Mouse (Mus musculus) cortical plate, adult 2 months (tissue): ENCODE measurements around the gene Scd3. TPM values are rescaled to one million over a fixed set of nuclear protein-coding genes. Genes with fewer than 3 reads are reported as not detected.
"Not testable (repeated sequence)": the region's sequence is repeated elsewhere in the genome, so short reads cannot be mapped to it uniquely, and the experiment has no call there.

Source experiments
- H3K27ac ChIP-seq: fragments of 200-500 bp; 2 replicates; pipeline ENCODE4 v1.5.1; 2012; ENCODE audit warnings: low read length, control low read depth, inconsistent platforms; ENCODE audit not compliant: insufficient read depth
- H3K4me1 ChIP-seq: fragments of 200-500 bp; 2 replicates; pipeline ENCODE4 v1.6.1; 2011; ENCODE audit warnings: low read length; ENCODE audit not compliant: control insufficient read depth, insufficient read depth
- H3K4me3 ChIP-seq: fragments of 200-500 bp; 2 replicates; pipeline ENCODE4 v1.5.1; 2011; ENCODE audit warnings: mild to moderate bottlenecking, low read length, control low read depth; ENCODE audit not compliant: insufficient read depth
- CTCF ChIP-seq: fragments of 200-500 bp; IDR thresholded peaks from 2 replicates; pipeline ENCODE4 v1.5.1; 2011; ENCODE audit warnings: mild to moderate bottlenecking, control low read depth, low read length; ENCODE audit not compliant: insufficient read depth; ENCODE audit errors: extremely low read depth
- POLR2A ChIP-seq: fragments of 200-500 bp; IDR thresholded peaks from 2 replicates; pipeline ENCODE4 v1.6.1; 2011; ENCODE audit warnings: mild to moderate bottlenecking, low read length, control low read depth; ENCODE audit not compliant: insufficient read depth; ENCODE audit errors: extremely low read depth
- polyA plus RNA-seq: library from polyadenylated mRNA; depleted of rRNA; stranded (reverse); fragments of >200 nt; gene quantifications from 2 replicates; pipeline ENCODE4 v1.2.3, GENCODE M21; 2012

Gene Scd3
- polyA plus RNA-seq, 1 experiment, result 4.9 TPM

DNA sequence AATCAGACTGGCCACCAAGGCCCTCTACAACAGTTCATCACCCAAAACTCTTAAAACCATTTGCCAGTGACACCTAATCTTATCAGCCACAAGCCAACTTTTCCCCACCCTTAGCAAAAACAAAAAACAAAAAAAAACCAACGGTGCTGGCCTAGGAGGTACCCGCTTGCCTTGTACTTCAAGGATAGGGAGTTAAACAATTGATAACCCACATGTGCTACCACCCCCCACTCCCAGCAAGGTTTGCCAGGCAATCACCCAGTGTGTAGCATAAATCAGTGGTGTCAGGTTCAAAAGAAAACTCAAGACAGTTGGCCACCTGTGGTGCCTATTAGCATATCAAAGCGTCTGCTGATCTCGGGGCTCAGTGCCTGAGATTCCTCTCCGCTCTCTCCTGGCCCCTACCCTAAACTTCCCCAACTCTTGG, 62.9 kb downstream of the Scd3 start:
- Histone ChIP-seq H3K27ac (no peak overlapping the region), H3K4me3 (no peak overlapping the region), H3K4me1 (no peaks in the 10 kb centered on the region)
- no peak for TF ChIP-seq CTCF
- TF ChIP-seq POLR2A, result no peak

DNA sequence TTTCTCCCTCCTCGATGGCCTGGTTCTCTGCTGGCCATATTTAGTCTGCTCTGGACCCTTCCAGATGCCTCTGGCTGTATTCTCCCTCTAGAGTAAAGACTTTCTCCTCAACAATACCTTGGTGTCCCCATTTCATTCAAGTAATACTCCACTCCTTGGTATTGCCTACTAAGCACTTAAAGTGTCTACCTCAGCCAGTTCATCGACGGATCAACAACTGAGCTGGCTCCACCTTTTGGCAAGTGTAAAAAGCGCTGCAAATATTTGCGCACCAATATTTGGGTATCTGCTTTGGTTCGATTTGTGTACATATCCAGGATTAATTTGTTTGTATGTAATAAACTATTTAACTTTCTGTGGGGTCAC, 63.4 kb downstream of the Scd3 start:
- Histone ChIP-seq H3K4me1 (no peaks in the 10 kb centered on the region), H3K27ac (peak overlapping the region; percentile 73), H3K4me3 (peak overlapping the region; percentile 48)
- TF ChIP-seq POLR2A (no peak), CTCF (peak; percentile 33; the same call in 1 of the 2 replicates)

- Histone ChIP-seq H3K4me1 (no peaks in the 10 kb centered on the region), H3K27ac (peak overlapping the region; percentile 73), H3K4me3 (peak overlapping the region; percentile 48)
- TF ChIP-seq POLR2A, result peak; percentile 65
- TF ChIP-seq CTCF, result no peak
Observed at GRCm38 (mm10) chr19:44266824-44267498, 63.9 kb downstream of the Scd3 start.

- peak overlapping the region; percentile 26; the same call in 1 of the 2 replicates for H3K27ac ChIP-seq
- TF ChIP-seq POLR2A (no peak), CTCF (no peak)
Observed at GRCm38 (mm10) chr19:44267499-44268002, 64.5 kb downstream of the Scd3 start.

GRCm38 (mm10) chr19:44273711-44274110, 70.6 kb downstream of the Scd3 start:
- TF ChIP-seq CTCF, result no peak
- TF ChIP-seq POLR2A, result no peak
- Histone ChIP-seq H3K4me1 (peaks cover 1% of the 10 kb centered on the region), H3K27ac (no peak overlapping the region), H3K4me3 (no peak overlapping the region)

More at GRCm38 (mm10) chr19:44267499-44268002, 64.5 kb downstream of the Scd3 start:
- H3K4me3 ChIP-seq, result peak overlapping the region; percentile 48
- no peaks in the 10 kb centered on the region; the same call in 1 of the 2 replicates for H3K4me1 ChIP-seq

GRCm38 (mm10) chr19:44274452-44274851, 71.4 kb downstream of the Scd3 start:
- no peak for TF ChIP-seq CTCF
- no peak for TF ChIP-seq POLR2A
- H3K27ac ChIP-seq, result no peak overlapping the region
- no peak overlapping the region for H3K4me3 ChIP-seq
- H3K4me1 ChIP-seq, result peaks cover 1% of the 10 kb centered on the region

DNA sequence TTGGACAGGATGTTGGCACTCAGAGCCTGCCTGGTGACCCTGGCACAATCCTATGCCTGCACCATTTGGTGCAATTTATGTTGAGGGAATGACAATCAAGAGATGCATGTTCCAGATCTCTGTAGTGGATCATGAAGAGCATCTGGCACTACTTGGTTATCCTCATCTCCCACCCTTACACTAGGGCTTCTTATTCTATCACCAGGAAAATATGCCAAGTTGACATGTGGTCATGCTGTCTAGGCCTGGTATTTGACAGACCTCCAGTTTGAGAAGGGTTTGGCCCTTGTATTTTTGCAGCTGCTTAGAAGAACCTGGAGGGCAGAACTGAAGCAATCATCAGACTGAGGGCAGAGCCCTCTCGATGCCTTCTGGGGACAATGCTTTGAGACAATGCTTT, 72.3 kb downstream of the Scd3 start:
- TF ChIP-seq CTCF (no peak), POLR2A (no peak)
- Histone ChIP-seq H3K27ac (no peak overlapping the region), H3K4me1 (peaks cover 1% of the 10 kb centered on the region), H3K4me3 (no peak overlapping the region)

- Histone ChIP-seq H3K4me3 (no peak overlapping the region), H3K4me1 (peaks cover 1% of the 10 kb centered on the region), H3K27ac (no peak overlapping the region)
- no peak for TF ChIP-seq CTCF
- no peak for TF ChIP-seq POLR2A
Observed at GRCm38 (mm10) chr19:44276861-44277260, 73.8 kb downstream of the Scd3 start.

GRCm38 (mm10) chr19:44277931-44278330, 74.9 kb downstream of the Scd3 start:
- H3K4me1 ChIP-seq, result peaks cover 1% of the 10 kb centered on the region; the same call in 1 of the 2 replicates
- H3K4me3 ChIP-seq, result no peak overlapping the region
- H3K27ac ChIP-seq, result no peak overlapping the region
- TF ChIP-seq POLR2A, result no peak
- TF ChIP-seq CTCF, result no peak

DNA sequence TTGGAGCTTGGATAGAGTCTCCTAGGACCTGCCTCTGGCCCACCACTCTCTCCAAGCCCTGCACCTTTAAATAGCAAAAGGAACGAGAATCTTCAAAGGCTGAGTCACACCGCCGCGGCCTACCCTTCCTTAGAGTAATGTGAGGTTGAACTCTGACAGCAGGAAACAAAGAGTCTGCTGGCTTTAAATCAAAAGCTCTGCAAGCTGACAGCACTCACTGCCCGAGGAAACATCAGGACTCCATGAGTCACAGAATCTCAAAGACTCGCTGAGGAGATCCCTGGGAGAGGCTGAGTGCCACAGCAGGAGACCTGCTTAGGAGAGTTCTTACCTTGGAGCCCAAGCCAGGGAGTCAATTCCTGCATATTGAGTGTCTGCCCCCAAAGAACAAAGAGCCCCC, 77.7 kb downstream of the Scd3 start:
- Histone ChIP-seq H3K4me3 (no peak overlapping the region), H3K4me1 (peaks cover 9% of the 10 kb centered on the region), H3K27ac (no peak overlapping the region)
- no peak for TF ChIP-seq POLR2A
- TF ChIP-seq CTCF, result no peak

DNA sequence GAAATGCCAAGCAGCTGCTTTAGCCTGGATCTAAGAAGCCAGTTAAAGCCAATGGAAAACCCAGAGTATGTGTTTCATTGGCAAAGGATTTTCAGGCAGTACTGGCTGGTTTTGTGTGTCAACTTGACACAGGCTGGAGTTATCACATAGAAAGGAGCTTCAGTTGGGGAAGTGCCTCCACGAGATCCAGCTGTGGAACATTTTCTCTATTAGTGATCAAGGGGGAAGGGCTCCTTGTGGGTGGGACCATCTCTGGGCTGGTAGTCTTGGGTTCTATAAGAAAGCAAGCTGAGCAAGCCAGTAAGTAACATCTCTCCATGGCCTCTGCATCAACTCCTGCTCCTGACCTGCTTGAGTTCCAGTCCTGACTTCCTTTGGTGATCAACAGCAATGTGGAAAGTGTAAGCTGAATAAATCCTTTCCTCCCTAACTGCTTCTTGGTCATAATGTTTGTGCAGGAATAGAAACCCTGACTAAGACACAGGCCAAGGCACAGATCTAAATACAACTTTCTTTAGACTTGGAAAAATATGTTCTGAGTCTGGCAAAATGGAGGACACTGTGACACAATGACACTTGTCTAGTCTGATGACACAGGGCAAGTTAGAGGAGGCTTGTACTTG, 78.9 kb downstream of the Scd3 start:
- H3K4me1 ChIP-seq, H3K4me3 ChIP-seq, H3K27ac ChIP-seq: not testable (repeated sequence)
